Mouse (Mus musculus): ENCODE data around the gene Ier2. TPM values are rescaled to one million over a fixed set of nuclear protein-coding genes. Genes with fewer than 3 reads are reported as not detected.

Ier2 gene
- polyA plus RNA-seq, 1 experiment from 2014 or later: 20.3 TPM

- Histone ChIP-seq H3K4me2 (peak overlapping the region; percentile 48), H3K4me1 (peaks cover 61% of the 10 kb centered on the region), H3K36me3 (peaks cover 6% of the 10 kb centered on the region), H3K4me3 (replicated peaks) (no peak overlapping the region), H3K9me3 (replicated peaks) (no peaks in the 10 kb centered on the region), H3K27ac (replicated peaks) (peak overlapping the region; percentile 72), H3K9ac (replicated peaks) (no peak overlapping the region), H3K27me3 (replicated peaks) (peaks cover 57% of the 10 kb centered on the region)
- no peak for ATAC-seq (ENCODE audit: low FRiP score)
- 4% methylated on average over 16 of the region's 16 CpGs for WGBS
Observed at GRCm38 (mm10) chr8:84704356-84704755, 41.7 kb upstream of the Ier2 start.

- H3K27ac ChIP-seq (replicated peaks): peak overlapping the region; percentile 72; the same call in 1 of the 2 replicates
- H3K9ac ChIP-seq (replicated peaks): no peak overlapping the region
- H3K9me3 ChIP-seq (replicated peaks): no peaks in the 10 kb centered on the region
- H3K4me1 ChIP-seq: peaks cover 54% of the 10 kb centered on the region
- peak overlapping the region; percentile 48 for H3K4me2 ChIP-seq
- no peak overlapping the region for H3K4me3 ChIP-seq (replicated peaks)
- peaks cover 53% of the 10 kb centered on the region for H3K27me3 ChIP-seq (replicated peaks)
- H3K36me3 ChIP-seq: peaks cover 12% of the 10 kb centered on the region
- ATAC-seq (ENCODE audit: low FRiP score): no peak
- 12% methylated on average over 38 of the region's 38 CpGs for WGBS
Observed at GRCm38 (mm10) chr8:84703466-84704249, 41.0 kb upstream of the Ier2 start.

GRCm38 (mm10) chr8:84702963-84703465 is 40.4 kb upstream of the Ier2 start:
- WGBS: 86% methylated on average over 6 of the region's 6 CpGs
- no peak overlapping the region for H3K9ac ChIP-seq (replicated peaks)
- H3K4me3 ChIP-seq (replicated peaks): no peak overlapping the region
- H3K27me3 ChIP-seq (replicated peaks): peaks cover 52% of the 10 kb centered on the region
- H3K27ac ChIP-seq (replicated peaks): no peak overlapping the region; the same call in 1 of the 2 replicates
- H3K36me3 ChIP-seq: peaks cover 18% of the 10 kb centered on the region
- H3K4me2 ChIP-seq: peak overlapping the region; percentile 19; the same call in 1 of the 2 replicates
- ATAC-seq (ENCODE audit: low FRiP score): no peak
- H3K9me3 ChIP-seq (replicated peaks): no peaks in the 10 kb centered on the region
- H3K4me1 ChIP-seq: peaks cover 49% of the 10 kb centered on the region

- Histone ChIP-seq H3K9ac (replicated peaks) (no peak overlapping the region), H3K36me3 (peaks cover 21% of the 10 kb centered on the region), H3K4me1 (peaks cover 45% of the 10 kb centered on the region), H3K9me3 (replicated peaks) (no peaks in the 10 kb centered on the region), H3K4me3 (replicated peaks) (no peak overlapping the region; the same call in 1 of the 2 replicates), H3K27me3 (replicated peaks) (peaks cover 50% of the 10 kb centered on the region), H3K4me2 (peak overlapping the region; percentile 19; the same call in 1 of the 2 replicates), H3K27ac (replicated peaks) (no peak overlapping the region)
- ATAC-seq (ENCODE audit: low FRiP score): no peak
- WGBS: 78% methylated on average over 9 of the region's 9 CpGs
Observed at GRCm38 (mm10) chr8:84702561-84702960, 39.9 kb upstream of the Ier2 start.

GRCm38 (mm10) chr8:84700941-84701911 is 38.6 kb upstream of the Ier2 start, which contains the start of gene Lyl1:
TSS of gene Lyl1 (plus strand) at chr8:84701457.
- H3K4me2 ChIP-seq: peak within 1 kb of the TSS; percentile 19; the same call in 1 of the 2 replicates
- no peak within 1 kb of the TSS; the same call in 1 of the 2 replicates for H3K9ac ChIP-seq (replicated peaks)
- peaks cover 41% of the 10 kb centered on the region for H3K27me3 ChIP-seq (replicated peaks)
- H3K9me3 ChIP-seq (replicated peaks): no peaks in the 10 kb centered on the region
- 12% methylated on average over 34 of the region's 34 CpGs for WGBS
- H3K27ac ChIP-seq (replicated peaks): peak within 1 kb of the TSS; percentile 45
- peaks cover 32% of the 10 kb centered on the region for H3K4me1 ChIP-seq
- H3K4me3 ChIP-seq (replicated peaks): no peak within 1 kb of the TSS; the same call in 1 of the 2 replicates
- H3K36me3 ChIP-seq: peaks cover 31% of the 10 kb centered on the region
- no peak for ATAC-seq (ENCODE audit: low FRiP score)

- no peak overlapping the region for H3K9ac ChIP-seq (replicated peaks)
- no peaks in the 10 kb centered on the region for H3K9me3 ChIP-seq (replicated peaks)
- H3K27ac ChIP-seq (replicated peaks): peak overlapping the region; percentile 45
- no peak for ATAC-seq (ENCODE audit: low FRiP score)
- H3K4me2 ChIP-seq: no peak overlapping the region
- H3K4me1 ChIP-seq: peaks cover 28% of the 10 kb centered on the region
- peaks cover 33% of the 10 kb centered on the region for H3K36me3 ChIP-seq
- no peak overlapping the region for H3K4me3 ChIP-seq (replicated peaks)
- H3K27me3 ChIP-seq (replicated peaks): peaks cover 41% of the 10 kb centered on the region
- WGBS: 82% methylated on average over 5 of the region's 5 CpGs
Observed at GRCm38 (mm10) chr8:84700526-84700925, 37.9 kb upstream of the Ier2 start.

GRCm38 (mm10) chr8:84699861-84700322 is 37.2 kb upstream of the Ier2 start:
- Histone ChIP-seq H3K9ac (replicated peaks) (no peak overlapping the region), H3K27ac (replicated peaks) (peak overlapping the region; percentile 60), H3K9me3 (replicated peaks) (no peaks in the 10 kb centered on the region), H3K4me3 (replicated peaks) (no peak overlapping the region), H3K27me3 (replicated peaks) (peaks cover 36% of the 10 kb centered on the region), H3K4me2 (no peak overlapping the region), H3K4me1 (peaks cover 22% of the 10 kb centered on the region), H3K36me3 (peaks cover 37% of the 10 kb centered on the region)
- ATAC-seq (ENCODE audit: low FRiP score): no peak
- WGBS: 58% methylated on average over 7 of the region's 7 CpGs

GRCm38 (mm10) chr8:84698929-84699401 is 36.3 kb upstream of the Ier2 start:
- Histone ChIP-seq H3K4me1 (peaks cover 13% of the 10 kb centered on the region), H3K27ac (replicated peaks) (peak overlapping the region; percentile 60; the same call in 1 of the 2 replicates), H3K4me3 (replicated peaks) (no peak overlapping the region), H3K27me3 (replicated peaks) (peaks cover 27% of the 10 kb centered on the region), H3K9me3 (replicated peaks) (no peaks in the 10 kb centered on the region), H3K4me2 (no peak overlapping the region), H3K9ac (replicated peaks) (no peak overlapping the region), H3K36me3 (peaks cover 37% of the 10 kb centered on the region)
- WGBS: 84% methylated on average over 9 of the region's 9 CpGs
- no peak for ATAC-seq (ENCODE audit: low FRiP score)

GRCm38 (mm10) chr8:84698288-84698687 is 35.6 kb upstream of the Ier2 start:
- H3K36me3 ChIP-seq: peaks cover 39% of the 10 kb centered on the region
- WGBS: 93% methylated on average over 5 of the region's 5 CpGs

GRCm38 (mm10) chr8:84697166-84698130 is 34.8 kb upstream of the Ier2 start:
- Histone ChIP-seq H3K36me3 (peaks cover 47% of the 10 kb centered on the region), H3K27me3 (replicated peaks) (peaks cover 13% of the 10 kb centered on the region), H3K9me3 (replicated peaks) (no peaks in the 10 kb centered on the region), H3K4me3 (replicated peaks) (no peak overlapping the region), H3K9ac (replicated peaks) (no peak overlapping the region), H3K4me2 (no peak overlapping the region), H3K4me1 (0 out of 2 replicates have a peak, but pooled peaks cover 8% of the 10 kb centered on the region), H3K27ac (replicated peaks) (no peak overlapping the region)
- WGBS: 90% methylated on average over 14 of the region's 14 CpGs
- ATAC-seq (ENCODE audit: low FRiP score): no peak

More at GRCm38 (mm10) chr8:84698288-84698687, 35.6 kb upstream of the Ier2 start:
- Histone ChIP-seq H3K4me1 (0 out of 2 replicates have a peak, but pooled peaks cover 8% of the 10 kb centered on the region), H3K4me3 (replicated peaks) (no peak overlapping the region), H3K27me3 (replicated peaks) (peaks cover 21% of the 10 kb centered on the region), H3K9me3 (replicated peaks) (no peaks in the 10 kb centered on the region), H3K27ac (replicated peaks) (no peak overlapping the region), H3K9ac (replicated peaks) (no peak overlapping the region), H3K4me2 (no peak overlapping the region)
- ATAC-seq (ENCODE audit: low FRiP score): no peak

Data from neural tube, embryonic 15.5 days (tissue).